Mouse (Mus musculus): ENCODE results near the gene Sesn3.

The Sesn3 gene

GRCm38 (mm10) chr9:14354852-14355251 is 80.0 kb downstream of the Sesn3 start:
- no peak for DNase-seq (ENCODE audit: low read depth, low spot score)

GRCm38 (mm10) chr9:14357033-14357432 is 82.2 kb downstream of the Sesn3 start:
- DNase-seq (ENCODE audit: low read depth, low spot score): no peak

DNA sequence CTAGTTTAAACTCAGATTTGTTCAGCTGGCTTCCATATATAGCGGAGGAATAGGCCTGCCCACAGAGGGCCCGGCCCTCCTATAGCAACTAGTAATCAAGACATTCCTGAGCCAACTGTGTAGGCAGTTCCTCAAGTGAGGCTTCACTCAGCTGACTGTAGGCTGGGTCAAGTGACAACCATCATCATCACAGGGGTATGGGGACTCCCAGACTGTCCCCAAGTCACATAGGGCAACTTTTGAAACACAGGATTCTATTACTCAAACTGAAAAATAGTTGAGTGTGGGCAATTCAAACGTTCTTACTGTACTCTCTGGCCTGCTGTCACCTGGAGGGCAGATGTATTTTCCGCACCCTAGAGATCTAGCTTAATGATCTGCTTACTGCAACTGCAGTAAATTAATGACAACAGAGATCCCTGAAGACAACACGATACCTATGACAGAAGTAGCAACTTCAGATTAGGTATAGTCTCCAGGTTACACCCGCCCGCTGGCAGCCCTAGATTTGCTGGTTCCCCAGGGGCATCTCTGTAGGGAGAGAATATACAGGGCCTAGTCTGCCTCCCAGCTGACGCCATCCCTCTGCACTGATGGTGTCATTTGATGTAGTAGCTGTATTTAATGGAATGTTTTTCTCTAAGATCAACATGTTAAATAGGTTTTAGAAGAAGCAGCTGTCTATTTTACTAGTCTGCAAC is 87.4 kb downstream of the Sesn3 start:
- DNase-seq (ENCODE audit: low read depth, low spot score): no peak

- no peak for DNase-seq (ENCODE audit: low read depth, low spot score)
Measured at GRCm38 (mm10) chr9:14363540-14363939, 88.7 kb downstream of the Sesn3 start.

DNA sequence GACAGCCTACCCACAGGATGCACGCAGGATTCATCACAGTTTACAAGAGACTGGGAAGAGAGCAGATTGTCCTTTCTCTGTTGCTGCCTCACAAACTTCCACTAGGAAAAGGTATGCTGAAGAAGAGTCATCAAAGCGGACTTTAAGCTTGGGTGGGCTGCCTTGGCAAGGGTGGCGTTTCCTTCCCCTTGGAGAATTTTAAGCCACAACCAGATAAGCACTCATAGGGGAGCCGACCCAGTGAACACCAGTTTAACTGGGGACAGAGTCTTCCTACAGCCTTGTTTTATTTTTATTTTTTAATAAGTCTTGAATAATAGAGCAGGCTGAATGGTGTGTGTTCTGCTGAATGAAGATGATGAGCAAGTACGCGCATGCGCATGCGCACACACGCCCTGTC is 89.9 kb downstream of the Sesn3 start:
- no peak for DNase-seq (ENCODE audit: low read depth, low spot score)

DNA sequence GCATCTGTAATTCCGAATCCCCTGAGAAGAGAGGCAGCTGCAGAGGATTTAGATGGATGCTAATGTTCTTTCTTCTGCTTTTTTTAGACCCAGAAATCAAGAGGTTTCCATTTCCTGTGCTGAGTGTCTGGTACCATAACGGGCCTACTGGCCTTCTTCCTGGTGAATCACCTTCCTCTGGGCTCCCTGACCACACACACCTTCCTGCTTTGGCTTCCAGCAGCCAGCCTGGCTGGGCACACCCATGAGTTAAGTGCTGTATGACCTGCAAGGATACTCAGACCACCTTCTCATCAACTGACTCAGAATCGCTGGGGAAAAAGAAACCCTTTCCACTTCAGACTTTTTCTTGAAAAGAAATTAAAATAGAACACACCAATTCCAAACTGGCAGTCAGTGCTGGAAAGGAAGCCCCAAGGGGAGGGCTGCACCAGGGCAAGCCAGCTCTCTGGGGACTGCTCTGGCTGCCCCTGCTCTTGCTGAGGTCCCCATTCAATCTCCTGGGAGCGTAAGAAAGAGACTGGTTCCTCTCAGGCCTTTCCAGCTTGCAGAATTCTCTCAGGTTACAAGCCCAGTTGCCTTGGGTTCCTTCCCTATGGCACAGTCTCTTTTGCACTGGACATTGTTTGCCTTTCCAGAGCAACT is 90.7 kb downstream of the Sesn3 start:
- DNase-seq (ENCODE audit: low read depth, low spot score): no peak

DNA sequence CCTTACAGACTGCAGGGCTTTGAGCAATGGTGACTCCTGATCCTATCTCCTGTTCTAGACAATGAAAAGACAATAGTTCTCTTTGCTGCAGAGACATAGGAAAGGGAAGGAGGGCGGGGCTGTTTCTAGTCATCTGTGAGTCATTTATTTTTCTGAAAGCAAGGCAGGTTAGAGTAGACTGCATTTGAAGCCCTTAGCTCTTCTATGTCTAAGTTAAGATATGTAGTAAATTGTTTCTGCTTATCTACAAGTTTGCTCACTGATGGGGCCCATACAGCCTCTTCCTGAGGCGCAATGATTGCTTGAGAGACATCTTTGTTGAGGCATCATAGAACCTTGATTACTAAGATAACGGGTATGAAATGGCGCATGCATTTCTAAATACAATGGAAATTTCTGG is 93.0 kb downstream of the Sesn3 start:
- DNase-seq (ENCODE audit: low read depth, low spot score): no peak

DNA sequence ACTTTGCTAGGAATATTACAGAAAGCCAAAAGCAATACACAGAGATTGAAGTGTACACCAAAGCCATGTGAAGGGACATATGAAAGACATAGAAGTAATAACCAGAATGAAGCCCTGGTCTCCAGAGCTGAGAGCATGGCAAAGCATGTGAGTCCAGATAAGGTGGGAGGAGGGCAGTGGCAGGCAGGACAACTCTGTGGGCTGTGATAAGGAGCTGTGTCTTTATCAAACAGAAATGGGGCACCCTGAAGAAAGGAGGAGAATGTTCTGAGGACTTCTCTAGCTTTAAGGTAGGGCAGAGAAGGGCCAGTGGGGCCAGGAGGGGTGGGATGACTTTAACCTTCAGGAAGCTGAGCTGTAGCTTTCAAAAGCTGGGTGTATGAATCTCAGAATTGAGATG is 94.4 kb downstream of the Sesn3 start:
- no peak for DNase-seq (ENCODE audit: low read depth, low spot score)

GRCm38 (mm10) chr9:14372440-14372839 is 97.6 kb downstream of the Sesn3 start:
- no peak for DNase-seq (ENCODE audit: low read depth, low spot score)

GRCm38 (mm10) chr9:14376149-14376548 is 101.3 kb downstream of the Sesn3 start:
- no peak for DNase-seq (ENCODE audit: low read depth, low spot score)

DNA sequence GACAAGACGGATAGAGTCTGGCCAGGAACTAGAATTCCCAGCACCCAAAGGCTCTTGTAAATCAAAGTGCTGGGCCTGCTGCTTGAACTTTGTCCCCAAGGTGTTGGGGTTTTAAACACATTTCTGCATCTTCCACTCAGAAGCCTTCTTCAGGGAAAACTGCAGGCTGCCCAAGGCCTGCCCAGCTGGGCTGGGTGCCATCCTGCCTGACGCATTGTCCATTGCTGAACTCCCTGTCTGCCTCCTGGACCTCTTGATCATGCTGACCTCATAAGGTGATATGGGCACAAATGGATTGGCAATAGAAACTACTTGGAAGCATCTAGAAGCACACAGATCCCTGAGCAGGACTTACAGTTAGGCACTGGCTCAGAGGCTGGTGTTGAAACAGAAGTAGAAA is 103.3 kb downstream of the Sesn3 start:
- no peak for DNase-seq (ENCODE audit: low read depth, low spot score)

DNA sequence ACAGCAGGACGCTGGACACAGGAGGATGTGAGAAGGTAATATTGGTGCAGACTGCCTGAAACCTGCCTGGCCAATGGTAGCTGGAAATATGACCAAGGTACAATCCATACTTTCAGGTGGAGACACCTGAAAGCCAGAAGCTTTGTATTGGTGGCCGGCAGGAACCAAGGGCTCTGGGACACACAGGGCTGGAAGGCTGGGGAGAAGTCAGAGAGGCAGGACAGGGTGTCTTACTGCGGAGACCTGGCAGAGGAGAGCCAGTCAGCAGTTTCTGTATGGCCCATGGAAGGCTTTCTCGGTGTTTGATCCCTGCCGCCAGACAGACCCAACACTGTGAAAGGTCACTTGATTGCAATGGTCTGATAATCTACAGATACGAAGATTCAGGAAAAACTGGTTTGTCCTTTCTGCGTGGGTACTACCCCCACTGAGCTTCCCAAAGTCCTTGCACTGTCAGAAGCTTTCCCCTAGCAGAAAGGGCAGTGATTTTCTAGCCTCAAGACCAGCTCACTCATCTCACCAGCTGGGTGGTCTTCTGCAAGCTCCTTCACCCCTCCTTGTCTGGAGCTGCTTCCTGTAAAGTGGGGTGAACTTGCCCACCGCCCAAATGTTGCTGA is 105.0 kb downstream of the Sesn3 start:
- DNase-seq (ENCODE audit: low read depth, low spot score): no peak

GRCm38 (mm10) chr9:14380386-14381285 is 105.8 kb downstream of the Sesn3 start:
- DNase-seq (ENCODE audit: low read depth, low spot score): peak; percentile 55

DNA sequence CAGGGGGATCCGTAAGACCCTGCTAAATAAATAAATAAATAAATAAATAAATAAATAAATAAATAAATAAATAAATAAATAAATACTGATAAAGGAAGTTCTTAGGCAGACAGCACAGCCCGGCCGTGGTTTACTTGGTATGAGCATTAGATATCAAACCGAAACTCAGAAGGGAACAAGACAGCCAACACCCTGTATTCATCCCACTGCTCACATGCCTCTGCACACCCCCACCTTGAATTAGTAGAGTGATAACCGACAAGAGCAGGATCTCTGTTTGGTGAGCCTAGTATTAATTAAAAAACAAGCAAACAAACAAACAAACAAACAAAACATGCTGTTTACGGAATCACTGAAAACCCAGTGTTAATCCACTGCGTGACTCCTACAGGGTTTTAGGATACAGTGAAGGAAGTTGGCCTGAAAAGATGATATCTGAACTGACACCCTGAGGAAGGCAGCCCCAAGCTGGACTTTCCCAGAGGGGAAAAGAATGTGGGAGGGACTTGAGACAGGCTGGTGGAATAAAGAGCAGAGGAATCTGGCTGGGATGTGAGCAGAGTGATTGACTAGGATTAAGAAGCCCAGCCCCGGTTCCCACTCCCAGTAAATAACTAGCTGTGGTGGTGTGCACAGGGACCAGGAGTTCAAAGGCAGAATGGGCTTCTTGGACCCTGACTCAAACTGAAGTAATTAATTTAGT is 106.6 kb downstream of the Sesn3 start, which contains the start of gene Endod1:
Gene Endod1, minus strand, starts transcription at position 155 of the 703 bp plus-strand sequence.
- no peak for DNase-seq (ENCODE audit: low read depth, low spot score)

GRCm38 (mm10) chr9:14382256-14382791 is 107.5 kb downstream of the Sesn3 start:
- DNase-seq (ENCODE audit: low read depth, low spot score): no peak
